In genomic region chr16:33600216-33600615, GRCm38 (mm10) we compare ENCODE assay signal across 8 mouse cellular contexts.
DNase-seq lines count a peak whose midpoint lies in the region; ATAC-seq lines count a peak whose summit lies in the region.

No protein-coding gene starts in this region.

- DNase-seq in kidney, postnatal 10 days, result peak; percentile 31
- DNase-seq in kidney, adult 9 months, result no peak
- DNase-seq in ZHBTc4 (ENCODE audit: low read depth, low spot score), result peak; percentile 84
- peak; percentile 47 for DNase-seq in mesoderm, embryonic 11.5 days (ENCODE audit: low read depth, low spot score)
- DNase-seq in urinary bladder, postnatal 4 days (ENCODE audit: low spot score in 2 of 2), result no peak
- DNase-seq in layer of hippocampus, adult 11-12 months (ENCODE audit: low spot score), result no peak

- ATAC-seq in CD4-positive, CD25-positive, alpha-beta regulatory T cell, adult 4 months, result peak; percentile 58
- ATAC-seq in cerebellum, adult (ENCODE audit: insufficient number of reproducible peaks, low FRiP score, low TSS enrichment), result no peak

Comparison
In these comparisons a context has a peak if more than half of its experiments do, and no peak if none do; other contexts are left out.
1. DNase-seq: peak in kidney, postnatal 10 days (single experiment), ZHBTc4 (single experiment) and mesoderm, embryonic 11.5 days (single experiment); none in kidney, adult 9 months (single experiment), urinary bladder, postnatal 4 days (0 of 2) and layer of hippocampus, adult 11-12 months (single experiment).